Mouse (Mus musculus) CH12.LX (cell line): ENCODE measurements at regions not wholly inside any gene's neighbourhood (a gene's known extent, or its start where the extent isn't known, plus 50 kb on each side); places are given as distances from the start of the nearest gene placed in this dataset.

Experiments
- DNase-seq: peaks from one replicate; pipeline ENCODE4 v3.0.0-alpha.2; 2013; ENCODE audit errors: extremely low read depth
- H3K27ac ChIP-seq: 2 replicates; pipeline ENCODE4 v1.5.1; 2012; ENCODE audit warnings: low read depth, mild to moderate bottlenecking, control low read depth, moderate library complexity; ENCODE audit not compliant: insufficient read depth
- H3K27me3 ChIP-seq: replicated peaks from 2 replicates; pipeline ENCODE3; 2012; ENCODE audit warnings: inconsistent platforms
- H3K36me3 ChIP-seq, 2 experiments: replicated peaks in 1 of 2; 2 replicates each; pipeline versions ENCODE3 to v1.6.1; 2012; ENCODE audit warnings: inconsistent platforms in 1 of 2, low read length in 1 of 2, mild to moderate bottlenecking in 1 of 2, mixed read lengths in 1 of 2, moderate library complexity in 1 of 2; ENCODE audit not compliant: control insufficient read depth in 1 of 2, insufficient read depth in 1 of 2
- H3K4me1 ChIP-seq, 2 experiments: 2 replicates each; pipeline ENCODE4 v1.6.1; 2012; ENCODE audit warnings: inconsistent platforms in 1 of 2, moderate library complexity in 1 of 2; ENCODE audit not compliant: insufficient read depth in 2 of 2, control insufficient read depth in 1 of 2
- H3K4me2 ChIP-seq: 2 replicates; pipeline ENCODE4 v1.6.1; 2012; ENCODE audit warnings: low read depth, mild to moderate bottlenecking, control low read depth; ENCODE audit not compliant: poor library complexity, insufficient read depth, severe bottlenecking
- H3K4me3 ChIP-seq, 3 experiments: fragments of 150-350 bp in 1 of 3; sonication (generic) in 1 of 3; replicated peaks in 1 of 3; 2 replicates each; pipeline versions ENCODE3 to v1.5.1; 2011 to 2012; ENCODE audit warnings: low read depth in 2 of 3, low read length in 2 of 3, mild to moderate bottlenecking in 2 of 3, moderate library complexity in 2 of 3, control low read depth in 1 of 3, improper control_type of control experiment in 1 of 3, inconsistent platforms in 1 of 3, mixed read lengths in 1 of 3; ENCODE audit not compliant: poor library complexity in 1 of 3
- H3K79me2 ChIP-seq: replicated peaks from 2 replicates; pipeline ENCODE4 v1.6.1; 2012; ENCODE audit warnings: mild to moderate bottlenecking, moderate library complexity; ENCODE audit not compliant: control insufficient read depth, poor library complexity, insufficient read depth, severe bottlenecking; ENCODE audit errors: extremely low read depth
- H3K9ac ChIP-seq: 2 replicates; pipeline ENCODE4 v1.6.1; 2012; ENCODE audit warnings: low read depth, mild to moderate bottlenecking, control low read depth, moderate library complexity; ENCODE audit not compliant: insufficient read depth
- H3K9me3 ChIP-seq: replicated peaks from 2 replicates; pipeline ENCODE3; 2012; ENCODE audit warnings: low read length, inconsistent platforms, mixed read lengths
- CHD1 ChIP-seq: IDR thresholded peaks from 2 replicates; pipeline ENCODE4 v1.6.1; 2012; ENCODE audit warnings: low read depth, low read length, improper control_type of control experiment, inconsistent platforms
- CTCF ChIP-seq, 2 experiments: IDR thresholded peaks in 1 of 2; conservative IDR thresholded peaks in 1 of 2; 2 replicates each; pipeline ENCODE4 v1.5.1; 2011 to 2012; ENCODE audit warnings: low read depth in 2 of 2, low read length in 2 of 2, improper control_type of control experiment in 1 of 2, inconsistent platforms in 1 of 2, mild to moderate bottlenecking in 1 of 2, moderate library complexity in 1 of 2
- E2F4 ChIP-seq: IDR thresholded peaks from 2 replicates; pipeline ENCODE4 v1.6.1; 2011; ENCODE audit warnings: low read depth, low read length, improper control_type of control experiment; ENCODE audit not compliant: insufficient replicate concordance
- ELF1 ChIP-seq: IDR thresholded peaks from 2 replicates; pipeline ENCODE4 v1.6.1; 2014; ENCODE audit warnings: low read depth, mild to moderate bottlenecking, inconsistent platforms, low read length, improper control_type of control experiment
- EP300 ChIP-seq: IDR thresholded peaks from 2 replicates; pipeline ENCODE4 v1.6.1; 2011; ENCODE audit warnings: low read length, improper control_type of control experiment
- ETS1 ChIP-seq: conservative IDR thresholded peaks from 2 replicates; pipeline ENCODE4 v1.6.1; 2012; ENCODE audit warnings: low read depth, mild to moderate bottlenecking, inconsistent platforms, low read length, improper control_type of control experiment, moderate library complexity
- GABPA ChIP-seq: IDR thresholded peaks from 2 replicates; pipeline ENCODE4 v1.6.1; 2012; ENCODE audit warnings: low read depth, low read length, improper control_type of control experiment, inconsistent platforms; ENCODE audit not compliant: insufficient replicate concordance
- JUND ChIP-seq: conservative IDR thresholded peaks from 2 replicates; pipeline ENCODE4 v1.6.1; 2011; ENCODE audit warnings: low read depth, low read length, improper control_type of control experiment
- KAT2A ChIP-seq: IDR thresholded peaks from 2 replicates; pipeline ENCODE4 v1.6.1; 2012; ENCODE audit warnings: low read length, improper control_type of control experiment, inconsistent platforms; ENCODE audit not compliant: insufficient replicate concordance
- MAFK ChIP-seq: IDR thresholded peaks from 2 replicates; pipeline ENCODE4 v1.6.1; 2011; ENCODE audit warnings: low read length, improper control_type of control experiment; ENCODE audit not compliant: insufficient replicate concordance
- MAX ChIP-seq: IDR thresholded peaks from 2 replicates; pipeline ENCODE4 v1.6.1; 2011; ENCODE audit warnings: low read length, improper control_type of control experiment
- MEF2A ChIP-seq: IDR thresholded peaks from 2 replicates; pipeline ENCODE4 v1.6.1; 2014; ENCODE audit warnings: low read depth, mild to moderate bottlenecking, inconsistent platforms, low read length, improper control_type of control experiment, borderline replicate concordance
- MXI1 ChIP-seq: IDR thresholded peaks from 2 replicates; pipeline ENCODE4 v1.6.1; 2011; ENCODE audit warnings: mild to moderate bottlenecking, low read depth, low read length, improper control_type of control experiment
- MYC ChIP-seq: IDR thresholded peaks from 2 replicates; pipeline ENCODE4 v1.6.1; 2011; ENCODE audit warnings: low read depth, mild to moderate bottlenecking, improper control_type of control experiment, low read length
- NRF1 ChIP-seq: IDR thresholded peaks from 2 replicates; pipeline ENCODE4 v1.6.1; 2014; ENCODE audit warnings: low read depth, mild to moderate bottlenecking, inconsistent platforms, low read length, improper control_type of control experiment, moderate library complexity
- POLR2A ChIP-seq: IDR thresholded peaks from 2 replicates; pipeline ENCODE4 v1.6.1; 2011; ENCODE audit warnings: low read depth, mild to moderate bottlenecking, improper control_type of control experiment, low read length
- POLR2AphosphoS2 ChIP-seq: IDR thresholded peaks from 2 replicates; pipeline ENCODE4 v1.6.1; 2011; ENCODE audit warnings: low read depth, low read length, improper control_type of control experiment
- RCOR1 ChIP-seq: conservative IDR thresholded peaks from 2 replicates; pipeline ENCODE4 v1.6.1; 2012; ENCODE audit warnings: low read depth, mild to moderate bottlenecking, inconsistent platforms, low read length, improper control_type of control experiment
- SIN3A ChIP-seq: IDR thresholded peaks from 2 replicates; pipeline ENCODE4 v1.6.1; 2012; ENCODE audit warnings: low read length, improper control_type of control experiment, inconsistent platforms
- SMC3 ChIP-seq: IDR thresholded peaks from 2 replicates; pipeline ENCODE4 v1.6.1; 2011; ENCODE audit warnings: low read depth, low read length, improper control_type of control experiment
- TBP ChIP-seq: conservative IDR thresholded peaks from 2 replicates; pipeline ENCODE4 v1.6.1; 2011; ENCODE audit warnings: low read depth, low read length, improper control_type of control experiment
- TCF12 ChIP-seq: IDR thresholded peaks from 2 replicates; pipeline ENCODE4 v1.6.1; 2014; ENCODE audit warnings: low read depth, mild to moderate bottlenecking, inconsistent platforms, low read length, improper control_type of control experiment
- UBTF ChIP-seq: IDR thresholded peaks from 2 replicates; pipeline ENCODE4 v1.6.1; 2012; ENCODE audit warnings: low read depth, mild to moderate bottlenecking, inconsistent platforms, low read length, improper control_type of control experiment, moderate library complexity
- USF1 ChIP-seq: IDR thresholded peaks from 2 replicates; pipeline ENCODE4 v1.6.1; 2014; ENCODE audit warnings: low read depth, mild to moderate bottlenecking, inconsistent platforms, low read length, improper control_type of control experiment
- dilution Hi-C: fragments of 300-500 bp; cut with MboI; formaldehyde crosslinking; loops from 2 replicates; pipeline ENCODE4 v1.14.3; 2020; ENCODE audit warnings: low sequenced_read_pairs; ENCODE audit not compliant: extremely low pct_unique_long_range_greater_than_20kb, extremely low pct_ligation_motif_present
- in situ Hi-C: fragments of 300-500 bp; cut with MboI; formaldehyde crosslinking; loops from 3 replicates; pipeline ENCODE4 v1.14.3; 2019; ENCODE audit warnings: low sequenced_read_pairs, low pct_ligation_motif_present, low pct_unique_long_range_greater_than_20kb, mixed read lengths

GRCm38 (mm10) chr13:107398621-107399363 lies 376.9 kb upstream of the Kif2a start:
- dilution Hi-C loops: no loop called here
- no peak overlapping the region for H3K9ac ChIP-seq

DNA sequence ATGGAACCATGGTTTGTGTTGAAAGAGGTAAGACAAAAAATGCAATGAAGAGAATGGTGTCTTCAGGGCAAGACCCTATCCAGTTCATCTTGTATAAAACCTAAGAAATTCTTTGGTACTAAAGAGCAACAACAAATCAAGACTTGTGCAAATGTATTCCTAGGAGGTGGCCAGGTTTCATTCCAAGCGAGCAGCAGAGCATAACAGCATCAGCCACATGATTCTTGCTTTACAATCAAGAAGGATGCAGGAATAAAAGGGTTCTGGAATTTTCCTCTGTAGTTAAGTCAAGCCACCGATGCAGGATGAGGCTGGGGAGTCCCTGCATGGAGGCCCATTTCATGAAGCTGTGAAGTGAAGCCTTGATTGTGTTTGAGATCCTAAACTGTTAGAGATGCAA lies 374.1 kb upstream of the Kif2a start:
- Histone ChIP-seq H3K4me3 (no peak overlapping the region), H3K4me2 (no peak overlapping the region), H3K27ac (no peak overlapping the region), H3K9me3 (no peaks in the 10 kb centered on the region), H3K36me3 (no peaks in the 10 kb centered on the region), H3K4me1 (no peaks in the 10 kb centered on the region), H3K9ac (no peak overlapping the region), H3K79me2 (no peaks in the 10 kb centered on the region), H3K27me3 (no peaks in the 10 kb centered on the region)
- in situ Hi-C loops: no loop called here
- DNase-seq: no peak
- dilution Hi-C loops: no loop called here
- TF ChIP-seq CTCF (conservative IDR thresholded peaks at IDR 0.05 in 1 of 2, IDR thresholded peaks at IDR 0.05 in 1 of 2; ENCODE audit: low read depth in 2 of 2, low read length in 2 of 2): no peak
- no peak for TF ChIP-seq POLR2A
- TF ChIP-seq NRF1: no peak
- TF ChIP-seq ETS1: no peak
- no peak for TF ChIP-seq E2F4
- no peak for TF ChIP-seq TBP
- no peak for TF ChIP-seq SIN3A
- no peak for TF ChIP-seq MXI1
- no peak for TF ChIP-seq MAX
- no peak for TF ChIP-seq CHD1
- no peak for TF ChIP-seq TCF12
- TF ChIP-seq EP300: no peak
- no peak for TF ChIP-seq MAFK
- TF ChIP-seq POLR2AphosphoS2: no peak
- TF ChIP-seq JUND: no peak
- TF ChIP-seq KAT2A: no peak
- no peak for TF ChIP-seq MYC

More at GRCm38 (mm10) chr13:107398621-107399363, 376.9 kb upstream of the Kif2a start:
- Histone ChIP-seq H3K79me2 (no peaks in the 10 kb centered on the region), H3K4me1 (no peaks in the 10 kb centered on the region), H3K4me3 (no peak overlapping the region), H3K36me3 (no peaks in the 10 kb centered on the region), H3K4me2 (no peak overlapping the region), H3K27me3 (no peaks in the 10 kb centered on the region), H3K27ac (no peak overlapping the region), H3K9me3 (no peaks in the 10 kb centered on the region)
- no peak for DNase-seq
- in situ Hi-C loops: no loop called here
- TF ChIP-seq SMC3 (no peak), POLR2A (no peak), MEF2A (no peak), GABPA (no peak), RCOR1 (no peak), ETS1 (no peak), EP300 (no peak), UBTF (no peak), E2F4 (no peak), KAT2A (no peak), JUND (no peak), ELF1 (no peak), USF1 (no peak)
